Mouse (Mus musculus) thymus, adult 2 months (tissue): ENCODE measurements around the gene Adgra3.

Experiments
- CTCF ChIP-seq: fragments of 200-500 bp; IDR thresholded peaks from 2 replicates; pipeline ENCODE4 v1.5.1; 2012; ENCODE audit warnings: mild to moderate bottlenecking, control low read depth, low read length, moderate library complexity, borderline replicate concordance; ENCODE audit not compliant: control insufficient read depth, poor library complexity, insufficient read depth; ENCODE audit errors: extremely low read depth
- POLR2A ChIP-seq: fragments of 200-500 bp; IDR thresholded peaks from 2 replicates; pipeline ENCODE4 v1.6.1; 2012; ENCODE audit warnings: mild to moderate bottlenecking, low read length, control low read depth, moderate library complexity; ENCODE audit not compliant: control insufficient read depth, poor library complexity, insufficient read depth; ENCODE audit errors: extremely low read depth

DNA sequence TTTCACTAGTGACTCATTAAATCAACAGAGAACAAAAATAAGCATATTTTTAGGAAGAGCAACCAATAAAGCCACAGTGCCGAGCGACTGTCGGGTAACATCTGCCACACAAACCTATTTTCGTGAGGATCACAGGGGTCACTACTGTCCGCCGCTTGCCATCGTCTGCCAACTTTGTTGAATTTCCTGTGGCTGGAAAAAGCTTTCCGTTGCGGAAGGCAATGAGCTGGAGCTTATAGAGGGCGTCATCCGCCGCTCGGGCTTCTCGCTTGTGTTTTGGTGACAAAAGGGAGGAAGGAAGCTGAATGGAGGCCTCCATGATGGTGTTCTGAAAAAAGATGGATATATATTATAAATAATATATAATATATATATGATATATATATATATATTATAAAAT is 79.6 kb downstream of the Adgra3 start:
- TF ChIP-seq POLR2A, result no peak
- no peak for TF ChIP-seq CTCF
